Mouse (Mus musculus) erythroblast, embryonic 14.5 days (primary cell): ENCODE results near the gene Ryr2. TPM values are rescaled to one million over a fixed set of nuclear protein-coding genes. Genes with fewer than 3 reads are reported as not detected.
A peak's percentile ranks its signal among the peaks of the same experiment; 100 is the strongest.
"Not testable (repeated sequence)": the region's sequence is repeated elsewhere in the genome, so short reads cannot be mapped to it uniquely, and the experiment has no call there.

ENCODE experiments used
- H3K27me3 ChIP-seq: 2 replicates; pipeline ENCODE4 v1.6.1; 2012; ENCODE audit warnings: inconsistent platforms; ENCODE audit not compliant: control insufficient read depth
- H3K36me3 ChIP-seq: 2 replicates; pipeline ENCODE4 v1.6.1; 2012; ENCODE audit warnings: mild to moderate bottlenecking, inconsistent platforms; ENCODE audit not compliant: control insufficient read depth
- H3K4me1 ChIP-seq: 2 replicates; pipeline ENCODE4 v1.6.1; 2012; ENCODE audit warnings: inconsistent platforms; ENCODE audit not compliant: control insufficient read depth
- H3K4me3 ChIP-seq: replicated peaks from 2 replicates; pipeline ENCODE3; 2012; ENCODE audit warnings: moderate library complexity, mild to moderate bottlenecking, inconsistent platforms
- H3K9me3 ChIP-seq: 2 replicates; pipeline ENCODE4 v1.6.1; 2012; ENCODE audit warnings: low read length, inconsistent platforms, mixed read lengths; ENCODE audit not compliant: control insufficient read depth
- GATA1 ChIP-seq: IDR thresholded peaks from 2 replicates; pipeline ENCODE4 v1.6.1; 2012; ENCODE audit warnings: low read length, inconsistent platforms, mixed read lengths
- TAL1 ChIP-seq: IDR thresholded peaks from 3 replicates; pipeline ENCODE4 v1.6.1; 2012; ENCODE audit warnings: low read length, inconsistent platforms, mixed read lengths
- polyA plus RNA-seq: library from polyadenylated mRNA; stranded (reverse); fragments of >175 nt; gene quantifications from 2 replicates; pipeline ENCODE4 v1.2.3, GENCODE M21; 2012

The Ryr2 gene
- polyA plus RNA-seq, 1 experiment: not detected

DNA sequence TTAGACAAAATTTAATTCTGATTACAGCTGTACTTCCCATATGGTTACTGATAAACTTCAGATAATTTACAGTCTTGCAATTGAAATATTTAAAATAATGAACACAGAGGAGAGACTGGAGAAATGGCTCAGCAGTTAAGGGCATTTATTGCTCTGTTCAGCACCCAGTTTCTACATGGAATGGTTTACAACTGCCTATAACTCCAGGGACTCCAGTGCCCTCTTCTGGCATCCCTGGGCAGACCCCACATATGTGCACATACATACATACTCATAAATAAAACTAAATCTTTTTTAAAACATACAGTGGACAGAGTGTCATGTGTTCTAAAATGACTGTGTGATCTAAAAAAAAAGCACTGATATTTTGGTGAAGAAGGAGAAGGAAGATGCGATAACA lies 262.9 kb downstream of the Ryr2 start:
- Histone ChIP-seq H3K4me3 (no peak overlapping the region), H3K4me1 (no peaks in the 10 kb centered on the region; the same call in 1 of the 2 replicates), H3K36me3 (no peaks in the 10 kb centered on the region), H3K9me3 (no peaks in the 10 kb centered on the region), H3K27me3 (no peaks in the 10 kb centered on the region)
- TF ChIP-seq GATA1 (no peak), TAL1 (no peak)

DNA sequence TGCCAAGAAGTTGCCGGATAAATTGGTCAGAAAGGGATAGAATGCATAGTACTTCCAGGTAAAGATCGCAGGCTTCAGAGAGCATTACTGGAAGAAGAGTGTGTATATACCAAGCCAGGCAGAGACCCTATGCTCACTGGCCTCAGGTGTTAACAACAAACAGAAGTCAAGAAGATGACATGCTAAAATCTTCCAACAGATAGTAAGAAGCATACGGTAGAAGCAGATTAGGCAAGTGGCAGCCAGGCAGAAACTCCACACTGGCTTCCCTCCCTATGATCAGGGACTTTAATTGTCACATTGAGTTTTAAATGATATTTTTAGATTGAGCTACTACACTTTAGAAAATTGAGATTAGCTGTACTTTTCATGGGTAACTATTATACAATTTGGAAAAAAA lies 268.9 kb downstream of the Ryr2 start:
- TF ChIP-seq GATA1 (no peak), TAL1 (no peak)
- Histone ChIP-seq H3K4me3 (no peak overlapping the region), H3K36me3 (no peaks in the 10 kb centered on the region)

DNA sequence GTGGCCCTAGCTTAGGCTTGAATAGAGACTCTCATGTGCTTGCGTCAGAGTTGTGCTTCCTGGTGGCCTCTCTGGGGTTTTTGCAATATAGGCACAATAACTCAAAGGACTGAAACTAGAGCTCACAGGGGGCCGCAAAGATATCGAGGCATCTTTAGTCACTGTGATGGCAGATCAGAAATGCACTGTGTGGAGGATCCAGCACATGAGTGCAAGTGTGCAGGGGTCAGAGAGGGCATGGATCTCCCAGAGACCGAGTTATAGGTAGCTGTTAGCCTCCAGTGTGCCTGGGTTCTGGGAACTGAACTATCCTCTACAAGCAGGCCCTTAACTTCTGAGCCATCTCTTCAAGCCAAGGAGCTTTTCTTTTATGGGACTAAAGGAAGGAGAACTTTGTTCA lies 269.6 kb downstream of the Ryr2 start:
- Histone ChIP-seq H3K9me3 (no peaks in the 10 kb centered on the region), H3K27me3 (no peaks in the 10 kb centered on the region), H3K36me3 (no peaks in the 10 kb centered on the region), H3K4me3 (no peak overlapping the region), H3K4me1 (peaks cover 39% of the 10 kb centered on the region)
- TF ChIP-seq GATA1 (no peak), TAL1 (no peak)

More for the DNA sequence above, 268.9 kb downstream of the Ryr2 start:
- no peaks in the 10 kb centered on the region for H3K27me3 ChIP-seq
- peaks cover 39% of the 10 kb centered on the region for H3K4me1 ChIP-seq
- no peaks in the 10 kb centered on the region for H3K9me3 ChIP-seq

DNA sequence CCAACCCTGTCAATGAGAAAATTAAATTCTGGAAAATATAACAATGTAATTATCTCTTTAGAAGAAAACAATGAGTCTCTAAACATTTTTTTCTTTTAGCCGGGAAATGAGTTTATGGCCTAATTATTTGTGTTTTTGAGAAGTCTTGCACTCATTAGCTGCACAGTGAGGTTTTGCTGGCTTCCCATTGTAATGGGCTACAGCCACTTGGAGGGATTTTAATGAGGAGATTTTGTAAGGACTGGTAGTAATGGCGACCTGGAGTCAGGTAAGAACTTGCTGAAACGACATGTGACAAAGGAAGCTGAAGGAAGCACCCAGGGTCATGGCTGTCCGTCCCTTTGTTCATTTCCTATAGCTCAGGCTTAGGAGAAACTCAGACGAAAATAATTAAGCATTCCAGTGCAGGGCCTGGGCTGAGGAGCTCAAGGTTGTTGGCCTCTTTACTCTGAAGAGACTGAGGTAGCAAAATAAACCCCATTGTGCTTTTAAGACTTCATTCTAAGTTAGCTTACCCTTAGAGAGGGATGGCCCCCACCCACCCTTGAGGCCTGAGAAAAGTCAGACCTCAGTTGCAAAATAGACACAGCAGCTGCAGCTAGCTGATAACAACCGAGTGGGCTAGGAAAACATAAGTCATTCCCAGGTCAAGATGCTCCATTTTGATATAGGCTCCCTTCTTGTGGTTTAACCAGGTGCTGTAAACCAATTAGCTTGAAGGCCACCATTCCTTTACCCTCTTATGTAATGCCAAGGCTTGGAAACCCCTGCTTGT lies 270.3 kb downstream of the Ryr2 start:
- Histone ChIP-seq H3K36me3 (no peaks in the 10 kb centered on the region), H3K9me3 (no peaks in the 10 kb centered on the region), H3K4me3 (no peak overlapping the region), H3K4me1 (peaks cover 39% of the 10 kb centered on the region), H3K27me3 (no peaks in the 10 kb centered on the region)
- TF ChIP-seq TAL1 (peak; percentile 92), GATA1 (peak; percentile 83)

DNA sequence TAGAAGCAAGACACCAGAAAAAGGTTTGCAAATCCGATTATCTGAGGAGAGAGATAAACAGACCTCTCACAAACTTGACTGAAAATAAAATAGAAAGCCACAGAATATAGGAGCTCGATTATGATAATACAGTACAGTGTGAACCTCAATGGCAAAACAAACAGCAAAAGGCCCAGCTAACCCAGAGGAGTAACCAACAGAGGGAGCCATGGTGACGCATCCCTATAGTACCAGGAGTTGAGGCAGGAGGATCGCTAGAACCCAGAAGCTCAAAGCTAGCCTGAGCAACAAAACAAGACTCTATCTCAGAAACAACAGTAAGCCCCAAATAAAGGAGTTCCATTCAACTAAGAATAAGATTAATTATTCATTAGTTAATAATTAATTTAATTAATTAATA lies 275.5 kb downstream of the Ryr2 start:
- Histone ChIP-seq H3K4me1 (peaks cover 12% of the 10 kb centered on the region), H3K36me3 (no peaks in the 10 kb centered on the region), H3K4me3 (no peak overlapping the region), H3K9me3 (no peaks in the 10 kb centered on the region), H3K27me3 (no peaks in the 10 kb centered on the region)
- no peak for TF ChIP-seq TAL1
- no peak for TF ChIP-seq GATA1

DNA sequence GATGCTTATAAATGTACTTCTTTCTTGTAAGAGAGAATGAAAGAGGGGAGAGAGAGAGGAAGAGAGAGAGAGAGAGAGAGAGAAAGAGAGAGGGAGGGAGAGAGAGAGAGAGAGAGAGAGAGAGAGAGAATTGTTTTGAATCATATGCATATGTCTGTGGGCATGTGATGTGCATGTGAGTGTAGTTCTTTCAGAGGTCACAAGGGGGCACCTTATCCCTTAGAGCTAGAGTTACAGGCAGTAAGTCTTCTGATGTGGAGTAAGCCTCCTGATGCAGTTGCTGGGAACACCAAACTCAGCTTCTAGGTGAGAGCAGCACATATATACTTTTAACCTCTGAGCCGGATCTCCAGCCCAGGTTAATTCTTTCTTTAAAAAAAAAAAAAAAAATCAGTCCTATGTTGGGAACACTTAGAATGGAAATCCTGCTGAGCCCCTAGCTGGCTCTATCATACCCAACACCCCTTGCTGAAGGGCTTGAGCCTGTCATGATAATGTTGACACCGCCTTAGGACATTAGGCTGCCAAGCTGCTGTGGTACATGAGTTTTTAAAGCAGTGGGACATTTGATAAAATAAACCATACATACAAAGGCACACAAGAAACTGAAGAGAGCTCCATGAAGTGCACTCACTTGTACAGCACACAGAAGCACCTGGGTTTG lies 281.1 kb downstream of the Ryr2 start:
- Histone ChIP-seq H3K36me3 (no peaks in the 10 kb centered on the region), H3K27me3 (no peaks in the 10 kb centered on the region), H3K9me3 (no peaks in the 10 kb centered on the region), H3K4me1 (no peaks in the 10 kb centered on the region; the same call in 1 of the 2 replicates), H3K4me3 (no peak overlapping the region)
- TF ChIP-seq GATA1: no peak
- TF ChIP-seq TAL1: no peak

DNA sequence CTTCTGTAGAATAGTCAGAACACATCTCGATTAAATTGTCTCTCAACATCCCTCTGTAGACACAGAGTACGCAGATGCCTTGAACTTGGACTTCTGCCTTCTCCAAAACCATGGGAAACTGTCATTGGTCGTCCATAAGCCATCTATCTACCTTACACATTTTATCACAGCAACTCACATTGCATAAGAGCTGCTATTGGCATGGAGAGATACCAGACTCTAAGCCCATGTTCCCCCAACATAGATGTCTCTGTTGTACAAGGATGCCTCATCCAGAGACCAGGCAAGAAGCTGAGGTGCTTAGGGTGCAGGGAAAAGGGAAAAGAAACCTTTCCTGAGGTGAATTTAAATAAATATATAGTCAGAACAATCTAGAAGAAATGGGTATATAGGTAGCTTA lies 288.0 kb downstream of the Ryr2 start:
- TF ChIP-seq GATA1 (no peak), TAL1 (no peak)
- no peak overlapping the region for H3K4me3 ChIP-seq
- H3K36me3 ChIP-seq: no peaks in the 10 kb centered on the region
- H3K4me1 ChIP-seq: no peaks in the 10 kb centered on the region; the same call in 1 of the 2 replicates
- H3K9me3 ChIP-seq: no peaks in the 10 kb centered on the region
- H3K27me3 ChIP-seq: no peaks in the 10 kb centered on the region

DNA sequence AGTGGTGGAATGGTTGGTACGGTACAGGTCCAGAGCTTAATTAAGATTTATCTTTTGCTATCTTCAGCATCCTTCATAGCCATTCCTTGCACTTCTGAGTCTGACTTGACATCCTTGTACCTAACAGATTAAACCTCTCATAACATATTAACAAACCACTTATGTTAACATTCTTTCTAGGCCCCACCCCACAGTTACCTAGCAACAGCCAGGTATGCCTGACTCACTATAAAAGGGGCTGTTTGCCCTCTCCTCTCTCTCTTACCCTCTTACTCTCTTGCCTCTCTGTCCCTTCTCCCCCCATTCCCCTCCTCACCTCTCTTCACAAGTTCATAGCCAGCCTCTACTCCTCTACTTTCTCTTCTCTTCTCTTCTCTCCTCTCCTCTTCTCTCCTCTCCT lies 297.4 kb downstream of the Ryr2 start:
- H3K36me3 ChIP-seq, H3K4me3 ChIP-seq: not testable (repeated sequence)

DNA sequence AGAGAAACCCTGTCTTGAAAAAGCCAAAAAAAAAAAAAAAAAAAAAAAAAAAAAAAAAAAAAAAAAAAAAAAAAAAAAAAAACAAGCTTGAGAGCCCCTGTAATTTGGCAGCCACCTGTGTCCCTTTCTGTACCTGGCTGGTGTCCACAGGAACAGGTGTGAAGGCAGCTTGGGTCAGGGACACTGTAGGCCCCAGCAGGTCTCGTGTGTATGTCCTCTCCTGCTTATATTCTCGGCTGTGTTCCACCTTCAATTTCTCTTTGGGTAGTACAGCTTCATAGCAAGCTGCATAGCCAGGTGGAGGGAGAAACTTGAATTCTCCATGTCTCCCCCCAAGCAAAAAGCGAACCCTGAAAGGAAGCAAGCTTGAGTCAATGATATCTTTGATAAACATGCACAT lies 314.2 kb downstream of the Ryr2 start:
- Histone ChIP-seq H3K9me3 (no peaks in the 10 kb centered on the region), H3K36me3 (no peaks in the 10 kb centered on the region), H3K4me3 (no peak overlapping the region), H3K27me3 (no peaks in the 10 kb centered on the region), H3K4me1 (no peaks in the 10 kb centered on the region)
- TF ChIP-seq GATA1: no peak
- TF ChIP-seq TAL1: no peak

More for the DNA sequence above, 297.4 kb downstream of the Ryr2 start:
- not testable (repeated sequence) for H3K4me1 ChIP-seq, H3K9me3 ChIP-seq, H3K27me3 ChIP-seq
